Mouse (Mus musculus) ES-CJ7 (cell line): ENCODE data around the gene Hdhd5.

Experiments
- DNase-seq: peaks from one replicate; pipeline ENCODE4 v3.0.0; 2011; ENCODE audit warnings: low read depth, low spot score

Hdhd5 gene

DNA sequence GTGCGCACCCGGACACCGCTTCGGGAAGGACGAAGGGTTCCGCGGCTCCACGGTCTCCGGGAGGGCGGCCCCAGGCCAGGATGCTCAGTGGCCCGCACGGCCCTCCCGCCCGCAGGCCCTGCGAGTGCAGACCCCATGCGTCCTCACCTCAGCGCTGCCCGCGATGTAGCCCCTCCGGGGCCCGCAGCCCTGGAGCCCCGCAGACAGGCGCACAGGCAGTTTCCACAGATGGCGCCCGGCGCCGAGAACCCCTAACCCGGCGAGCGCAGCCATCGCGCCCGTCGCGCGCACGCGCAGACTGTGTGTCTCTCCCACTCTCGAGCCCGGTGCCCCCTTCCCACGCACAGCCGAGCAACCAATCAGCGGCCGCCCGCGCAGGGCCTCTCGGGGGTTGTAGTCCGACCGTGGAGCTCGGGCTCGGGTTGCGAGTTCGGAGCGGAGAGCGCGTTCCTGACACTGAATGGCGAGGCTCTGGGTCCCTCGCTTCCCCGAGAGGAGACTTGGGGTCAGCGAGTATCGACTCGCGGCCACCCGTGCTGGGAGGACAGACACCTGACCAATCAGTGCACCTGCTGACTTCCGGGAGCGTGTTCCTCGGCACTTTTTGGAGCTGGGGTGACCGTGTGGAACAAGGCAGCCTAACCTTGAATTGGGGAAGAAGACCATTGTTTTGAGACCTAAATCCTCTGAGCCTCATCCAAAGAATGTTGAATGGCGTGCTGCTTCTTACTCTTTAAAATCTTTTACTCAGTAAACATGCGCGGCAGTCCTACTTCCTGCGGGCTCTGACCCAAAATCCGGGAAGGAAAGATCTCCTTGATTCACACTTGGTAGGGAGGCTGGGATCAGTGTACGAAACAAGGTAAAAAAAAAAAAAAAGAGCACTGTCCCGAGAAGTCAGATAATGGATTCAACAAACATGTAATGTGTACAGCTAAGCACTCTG lies at the start of gene Hdhd5:
Gene Hdhd5, minus strand, starts transcription at position 300 of the 946 bp plus-strand sequence.
- peak; percentile 95 for DNase-seq

DNA sequence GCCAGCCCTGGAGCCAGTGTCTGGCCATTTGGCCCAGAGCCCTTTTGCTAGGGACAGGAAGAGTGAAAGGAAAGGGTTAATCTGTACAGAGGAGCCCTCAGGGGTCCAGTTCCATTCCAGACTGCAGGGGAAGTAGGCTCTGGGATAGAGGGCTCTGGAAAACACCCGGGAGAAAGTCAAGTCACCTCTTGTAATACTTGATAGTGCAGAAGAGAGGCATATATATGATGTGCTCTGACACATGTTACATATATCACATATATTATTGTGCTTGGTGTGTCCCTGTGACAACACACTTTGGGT lies 49.5 kb upstream of the Hdhd5 start:
- no peak for DNase-seq

GRCm38 (mm10) chr6:120579831-120580712 lies 49.0 kb upstream of the Hdhd5 start:
- DNase-seq: peak; percentile 93

GRCm38 (mm10) chr6:120579110-120579830 lies 48.2 kb upstream of the Hdhd5 start:
- no peak for DNase-seq

GRCm38 (mm10) chr6:120578471-120578870 lies 47.4 kb upstream of the Hdhd5 start:
- DNase-seq: no peak

GRCm38 (mm10) chr6:120572372-120572771 lies 41.3 kb upstream of the Hdhd5 start:
- no peak for DNase-seq

GRCm38 (mm10) chr6:120568257-120568656 lies 37.1 kb upstream of the Hdhd5 start:
- DNase-seq: no peak

- no peak for DNase-seq
Measured at GRCm38 (mm10) chr6:120566911-120567909, 36.1 kb upstream of the Hdhd5 start.

DNA sequence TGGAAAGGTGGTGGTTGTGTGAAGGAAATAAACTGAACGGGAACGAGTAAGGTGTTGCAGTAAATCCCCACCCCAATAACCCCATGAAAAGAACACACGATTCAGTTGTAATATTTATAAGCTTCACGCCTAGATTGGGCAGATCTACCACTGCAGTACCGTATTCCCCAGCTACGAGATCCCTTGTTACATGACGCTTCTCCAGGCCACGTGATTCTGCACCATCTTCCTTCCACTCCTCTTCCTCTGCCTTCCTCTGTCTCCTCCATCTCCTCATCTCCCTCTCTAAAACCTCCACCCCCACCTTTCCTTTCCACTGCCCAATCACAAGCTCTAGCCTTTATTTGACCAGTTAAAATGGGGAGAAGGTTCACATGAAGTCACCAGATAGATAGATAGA lies 25.5 kb upstream of the Hdhd5 start:
- no peak for DNase-seq

- peak; percentile 21 for DNase-seq
Measured at GRCm38 (mm10) chr6:120555983-120556567, 25.0 kb upstream of the Hdhd5 start.

DNA sequence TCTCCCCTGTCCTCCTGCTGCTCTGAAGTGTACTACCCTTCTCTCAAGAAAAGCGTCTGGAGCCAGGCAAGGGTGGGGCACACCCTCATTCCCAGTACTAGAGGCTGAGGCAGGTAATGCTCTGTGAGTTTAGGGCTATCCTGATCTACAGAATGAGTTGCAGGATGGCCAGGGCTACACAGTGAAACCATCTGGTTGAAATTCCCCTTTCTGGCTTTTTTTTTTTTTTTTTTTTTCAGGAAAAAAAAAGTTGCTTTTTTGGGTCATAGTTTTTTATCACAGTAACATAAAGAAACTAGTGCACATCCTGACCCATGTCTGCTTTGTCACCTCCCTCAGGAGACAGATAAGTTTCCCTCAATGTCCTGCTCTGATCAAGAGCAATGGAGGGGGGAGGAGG lies 24.0 kb upstream of the Hdhd5 start:
- DNase-seq: no peak

DNA sequence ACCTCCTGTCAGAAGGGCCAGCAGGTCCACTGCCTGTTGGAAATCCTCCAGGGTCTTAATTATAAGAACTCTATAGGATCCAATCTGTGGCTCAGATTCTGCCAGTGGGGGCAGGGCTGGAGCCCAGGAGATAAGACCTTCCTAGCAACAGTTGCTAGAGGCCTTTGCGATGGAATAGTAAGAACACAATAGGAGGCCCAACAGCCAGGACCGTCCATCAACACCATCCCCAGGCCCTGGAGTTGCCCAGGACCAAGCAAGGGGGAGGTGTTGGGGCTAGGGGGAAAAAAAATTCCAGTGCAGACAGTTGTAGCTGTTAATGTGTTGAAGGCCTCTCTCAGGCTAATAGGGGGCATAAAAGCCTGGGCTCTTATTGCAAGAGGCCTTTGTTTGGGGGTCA lies 19.1 kb upstream of the Hdhd5 start:
- no peak for DNase-seq

DNA sequence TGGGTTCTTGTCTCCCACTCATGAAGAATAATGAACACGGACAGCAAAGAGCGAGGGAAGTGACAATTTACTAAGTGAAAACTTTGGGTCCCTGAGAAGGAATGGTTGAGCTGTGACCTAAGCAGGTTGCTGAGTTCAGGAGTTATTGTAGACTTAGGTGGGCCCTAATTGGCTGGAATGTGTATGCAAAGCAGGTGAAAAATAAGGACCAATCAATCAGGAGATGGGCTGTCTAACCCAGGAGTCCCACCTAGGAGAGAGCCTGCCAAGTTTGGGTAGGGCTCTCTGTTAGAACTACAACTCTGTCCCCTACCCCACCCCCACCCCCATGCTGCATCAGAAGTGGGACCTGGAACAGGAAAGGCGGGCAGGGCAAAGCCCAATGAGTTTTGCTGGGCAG lies 17.5 kb upstream of the Hdhd5 start:
- peak; percentile 45 for DNase-seq

GRCm38 (mm10) chr6:120546973-120547372 lies 15.9 kb upstream of the Hdhd5 start:
- DNase-seq: no peak

DNA sequence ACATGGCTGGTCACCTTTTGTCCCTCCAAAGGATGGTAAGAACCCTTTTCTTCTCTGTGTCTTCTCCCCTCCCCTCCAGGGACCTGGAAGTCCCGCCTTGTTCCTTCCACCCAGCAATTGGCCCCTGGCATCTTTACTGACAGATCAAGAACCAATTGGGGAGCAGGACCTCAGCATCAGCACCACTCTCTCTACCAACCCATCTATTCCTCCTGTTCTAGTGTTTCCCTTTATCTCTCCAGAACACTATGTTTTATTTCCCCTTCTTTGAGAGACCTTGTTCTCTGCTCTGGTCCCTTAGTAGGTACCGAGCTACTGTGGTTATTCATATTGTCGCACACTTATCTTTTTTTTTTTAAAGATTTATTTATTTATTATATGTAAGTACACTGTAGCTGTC lies 15.2 kb upstream of the Hdhd5 start:
- no peak for DNase-seq

GRCm38 (mm10) chr6:120542061-120542460 lies 10.9 kb upstream of the Hdhd5 start:
- DNase-seq: peak; percentile 76

- DNase-seq: no peak
Measured at GRCm38 (mm10) chr6:120541386-120541785, 10.3 kb upstream of the Hdhd5 start.

- DNase-seq: peak; percentile 61
Measured at GRCm38 (mm10) chr6:120539781-120540231, 8.7 kb upstream of the Hdhd5 start.

DNA sequence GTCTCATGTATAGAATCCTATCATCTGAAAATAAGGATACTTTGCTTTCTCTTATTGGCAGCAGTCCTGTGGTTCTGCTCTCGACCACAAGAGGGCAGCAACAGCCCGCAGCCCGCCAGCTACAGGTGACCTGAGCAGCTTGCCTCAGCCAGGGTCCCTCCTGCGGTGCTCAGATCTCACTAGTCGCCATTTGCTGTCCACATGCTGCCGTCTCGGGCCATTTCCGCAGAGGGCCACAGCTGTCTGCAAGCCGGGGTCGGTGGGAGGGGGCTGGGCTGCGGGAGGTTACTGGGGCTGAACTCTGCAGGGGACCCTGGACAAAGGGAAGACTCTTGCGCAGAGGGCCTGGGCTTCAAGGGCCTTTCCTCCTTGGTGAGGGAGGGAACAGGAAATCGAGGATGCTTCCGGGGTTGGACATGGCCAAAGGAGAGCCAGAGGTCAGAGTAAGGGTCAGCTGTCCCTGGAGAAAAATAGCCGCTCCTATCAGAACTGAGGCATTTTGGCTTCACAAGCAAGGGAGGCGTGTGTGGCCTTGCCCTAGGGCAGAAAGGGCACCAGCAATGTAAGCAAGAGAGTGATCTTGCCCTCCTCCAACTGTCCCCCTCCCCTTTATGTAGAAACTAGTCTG lies 8.1 kb upstream of the Hdhd5 start:
- DNase-seq: peak; percentile 86

DNA sequence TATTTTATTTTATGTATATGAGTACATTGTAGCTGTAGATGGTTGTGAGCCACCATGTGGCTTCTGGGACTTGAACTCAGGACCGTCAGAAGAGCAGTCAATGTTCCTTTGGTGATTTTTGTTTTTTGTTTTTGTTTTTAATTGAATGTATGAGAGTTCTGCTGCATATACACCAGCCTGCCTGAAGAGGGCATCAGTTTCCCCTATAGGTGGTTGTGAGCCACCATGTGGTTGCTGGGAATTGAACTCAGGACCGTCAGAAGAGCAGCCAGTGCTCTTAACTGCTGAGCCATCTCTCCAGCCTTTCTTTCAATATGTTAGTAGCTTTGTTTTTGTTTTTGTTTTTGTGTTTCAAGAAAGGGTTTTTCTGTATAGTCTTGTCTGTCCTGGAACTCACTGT lies 5.2 kb upstream of the Hdhd5 start:
- DNase-seq: peak; percentile 38
